Mouse (Mus musculus) heart, embryonic 13.5 days (tissue): Measurements from ENCODE around the gene Isoc2a. TPM values are rescaled to one million over a fixed set of nuclear protein-coding genes. Genes with fewer than 3 reads are reported as not detected.

Experiments
- ATAC-seq: fragments of 200-750 bp; cut with Nextera tagmentation; 2 replicates; pipeline ENCODE4 v1.8.0; 2017; ENCODE audit warnings: moderate TSS enrichment; ENCODE audit not compliant: insufficient number of reproducible peaks, low FRiP score, low TSS enrichment; ENCODE audit errors: extremely low read depth
- H3K27ac ChIP-seq: fragments of 300-500 bp; sonication (generic); replicated peaks from 2 replicates; pipeline ENCODE4 v1.5.1; 2015; ENCODE audit warnings: moderate library complexity, mild to moderate bottlenecking, inconsistent platforms
- H3K27me3 ChIP-seq: fragments of 300-500 bp; sonication (generic); replicated peaks from 2 replicates; pipeline ENCODE4 v1.6.1; 2015; ENCODE audit warnings: mild to moderate bottlenecking, inconsistent platforms
- H3K36me3 ChIP-seq: fragments of 300-500 bp; sonication (generic); 2 replicates; pipeline ENCODE4 v1.6.1; 2015; ENCODE audit warnings: mild to moderate bottlenecking, inconsistent platforms
- H3K4me1 ChIP-seq: fragments of 300-500 bp; sonication (generic); 2 replicates; pipeline ENCODE4 v1.6.1; 2015; ENCODE audit warnings: inconsistent platforms
- H3K4me2 ChIP-seq: fragments of 300-500 bp; sonication (generic); 2 replicates; pipeline ENCODE4 v1.6.1; 2015; ENCODE audit warnings: inconsistent platforms, mild to moderate bottlenecking, moderate library complexity
- H3K4me3 ChIP-seq: fragments of 300-500 bp; sonication (generic); 2 replicates; pipeline ENCODE4 v1.5.1; 2015; ENCODE audit warnings: moderate library complexity, mild to moderate bottlenecking, inconsistent platforms
- H3K9ac ChIP-seq: fragments of 300-500 bp; sonication (generic); 2 replicates; pipeline ENCODE4 v1.6.1; 2015; ENCODE audit warnings: inconsistent platforms, mild to moderate bottlenecking, moderate library complexity
- H3K9me3 ChIP-seq: fragments of 300-500 bp; sonication (generic); 2 replicates; pipeline ENCODE4 v1.6.1; 2016; ENCODE audit warnings: inconsistent platforms
- WGBS: fragments of 180-500 bp; shearing (Covaris S2); methylation state at CpG from one replicate; pipeline ENCODE4 v1.1.7; 2015; ENCODE audit warnings: mixed read lengths; 5-methylcytosine and 5-hydroxymethylcytosine counted together
- polyA plus RNA-seq: library from polyadenylated mRNA; unstranded; fragments of >200 nt; fragmentation: Nextera tagmentation; extraction: Ambion mirVana; gene quantifications from 2 replicates; pipeline ENCODE4 v1.2.1, GENCODE M21; 2015

The Isoc2a gene
- polyA plus RNA-seq, 1 experiment from 2014 or later, result 1.4 TPM

DNA sequence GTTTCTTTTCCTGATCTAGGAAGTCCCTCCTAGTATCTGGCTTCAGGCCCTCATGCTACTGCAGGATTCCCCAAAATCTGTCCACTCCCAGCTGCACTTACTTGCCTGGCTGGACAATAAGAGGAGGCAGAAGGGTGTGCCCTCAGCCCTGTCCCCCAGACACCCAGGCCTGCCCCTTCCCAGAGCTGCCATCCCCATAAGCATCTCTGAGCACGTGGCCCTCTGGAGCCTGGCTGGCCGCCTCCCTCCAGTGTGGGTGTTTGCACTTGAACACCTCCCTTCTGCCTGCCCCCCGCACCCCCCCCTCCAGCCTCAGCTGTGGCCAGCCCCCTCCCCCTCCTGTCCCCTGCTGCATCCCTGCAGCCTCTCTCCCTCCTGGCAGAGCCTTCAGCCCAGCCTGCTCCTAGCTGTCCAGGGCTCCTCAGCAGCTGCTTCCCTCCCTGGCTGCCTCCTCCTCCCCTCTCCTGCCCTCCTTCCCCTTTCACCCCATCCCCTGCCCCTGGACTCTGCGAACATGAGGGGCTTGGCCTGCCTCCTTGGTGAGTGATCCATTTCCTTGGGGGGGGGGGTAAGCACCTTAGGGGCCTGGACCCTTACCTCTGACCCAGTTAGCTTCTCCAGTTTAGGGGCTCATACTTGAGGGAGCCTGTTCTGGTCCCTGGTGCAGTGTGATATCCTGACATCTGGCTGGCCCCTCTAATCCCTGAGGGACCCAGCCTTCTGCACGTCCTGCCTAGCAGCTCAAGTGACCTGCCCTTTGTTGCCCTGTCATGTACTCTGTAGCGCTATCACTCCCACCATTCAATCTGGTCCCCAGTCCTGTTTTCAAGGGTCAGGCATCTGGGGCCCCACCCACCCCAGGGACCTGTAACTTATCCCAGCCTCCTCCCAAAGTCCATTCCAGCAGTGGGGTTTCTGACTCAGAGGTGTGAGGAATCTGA, 48.8 kb downstream of the Isoc2a start, which contains the start of gene Ssc5d:
Gene Ssc5d, plus strand, starts transcription at position 345 of the 941 bp plus-strand sequence.
- no peaks in the 10 kb centered on the region for H3K9me3 ChIP-seq
- peak; percentile 4; the same call in 1 of the 2 replicates for ATAC-seq
- H3K27ac ChIP-seq, result peak within 1 kb of the TSS; percentile 88
- H3K4me2 ChIP-seq, result peak within 1 kb of the TSS; percentile 88
- H3K4me1 ChIP-seq, result peaks cover 64% of the 10 kb centered on the region
- peaks cover 4% of the 10 kb centered on the region; the same call in 1 of the 2 replicates for H3K27me3 ChIP-seq
- 10% methylated on average over 6 of the region's 6 CpGs for WGBS
- H3K9ac ChIP-seq, result peak within 1 kb of the TSS; percentile 80; the same call in 1 of the 2 replicates
- peaks cover 5% of the 10 kb centered on the region for H3K36me3 ChIP-seq
- H3K4me3 ChIP-seq, result no peak within 1 kb of the TSS

DNA sequence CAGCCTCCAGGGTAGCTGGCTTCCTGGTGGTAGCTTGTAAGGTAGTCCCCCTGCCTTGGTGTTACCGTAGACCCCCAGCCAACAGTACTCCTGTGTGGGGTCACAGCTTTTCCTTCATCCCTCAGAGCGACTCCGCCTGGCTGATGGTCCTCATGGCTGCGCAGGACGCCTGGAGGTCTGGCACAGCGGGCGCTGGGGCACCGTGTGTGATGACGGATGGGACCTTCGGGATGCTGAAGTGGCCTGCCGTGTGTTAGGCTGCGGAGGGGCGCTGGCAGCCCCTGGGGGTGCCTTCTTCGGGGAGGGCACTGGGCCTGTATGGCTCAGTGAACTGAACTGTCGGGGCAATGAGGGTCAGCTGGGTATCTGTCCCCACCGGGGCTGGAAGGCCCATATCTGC, 49.9 kb downstream of the Isoc2a start:
- Histone ChIP-seq H3K9me3 (no peaks in the 10 kb centered on the region), H3K4me2 (no peak overlapping the region), H3K9ac (peak overlapping the region; percentile 80; the same call in 1 of the 2 replicates), H3K27ac (no peak overlapping the region), H3K27me3 (peaks cover 4% of the 10 kb centered on the region; the same call in 1 of the 2 replicates), H3K4me1 (peaks cover 53% of the 10 kb centered on the region), H3K36me3 (no peaks in the 10 kb centered on the region), H3K4me3 (no peak overlapping the region)
- no peak for ATAC-seq
- WGBS, result 70% methylated on average over 16 of the region's 16 CpGs

DNA sequence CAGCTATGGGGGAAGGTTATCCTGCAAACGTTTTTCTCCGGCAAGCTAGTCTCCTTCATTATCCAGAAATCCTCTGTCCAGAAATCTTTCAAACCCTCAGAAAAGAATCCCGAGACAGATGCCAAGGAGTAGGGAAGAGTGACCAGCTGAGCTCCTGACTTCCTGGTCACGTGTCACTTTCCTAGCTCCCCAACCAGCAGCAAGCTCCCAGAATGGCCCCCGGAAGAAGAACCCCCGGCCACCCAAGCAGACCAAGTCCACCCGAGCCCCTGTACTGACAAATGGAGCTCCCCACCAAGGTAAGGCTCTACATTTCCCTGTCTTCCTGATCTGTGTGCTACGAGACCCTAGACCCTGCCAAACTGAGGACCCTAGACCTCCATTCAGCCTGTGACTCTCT, 50.8 kb downstream of the Isoc2a start:
- 60% methylated on average over 8 of the region's 8 CpGs for WGBS
- H3K27ac ChIP-seq, result no peak overlapping the region
- no peak overlapping the region for H3K4me3 ChIP-seq
- H3K9ac ChIP-seq, result no peak overlapping the region
- no peaks in the 10 kb centered on the region for H3K36me3 ChIP-seq
- no peak overlapping the region for H3K4me2 ChIP-seq
- H3K4me1 ChIP-seq, result peaks cover 44% of the 10 kb centered on the region
- H3K27me3 ChIP-seq, result peaks cover 4% of the 10 kb centered on the region; the same call in 1 of the 2 replicates
- ATAC-seq, result no peak
- no peaks in the 10 kb centered on the region for H3K9me3 ChIP-seq

DNA sequence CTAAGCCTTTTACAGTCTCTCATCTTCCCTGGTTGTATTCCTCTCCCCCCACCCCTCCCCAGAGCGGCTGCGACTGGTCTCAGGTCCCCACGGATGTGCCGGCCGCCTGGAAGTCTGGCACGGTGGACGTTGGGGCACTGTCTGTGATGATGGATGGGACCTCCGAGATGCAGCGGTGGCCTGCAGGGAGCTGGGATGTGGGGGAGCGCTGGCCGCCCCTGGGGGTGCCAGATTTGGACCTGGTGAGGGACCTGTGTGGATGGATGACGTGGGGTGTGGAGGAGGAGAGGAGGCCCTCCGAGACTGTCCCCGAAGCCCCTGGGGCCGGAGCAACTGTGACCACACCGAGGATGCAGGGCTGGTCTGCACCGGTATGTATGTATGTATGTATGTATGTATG, 51.4 kb downstream of the Isoc2a start:
- H3K9me3 ChIP-seq, result no peaks in the 10 kb centered on the region
- H3K4me2 ChIP-seq, result no peak overlapping the region
- WGBS, result 73% methylated on average over 17 of the region's 17 CpGs
- H3K36me3 ChIP-seq, result no peaks in the 10 kb centered on the region
- no peak overlapping the region for H3K27ac ChIP-seq
- no peak overlapping the region for H3K4me3 ChIP-seq
- no peak overlapping the region for H3K9ac ChIP-seq
- H3K27me3 ChIP-seq, result peaks cover 4% of the 10 kb centered on the region; the same call in 1 of the 2 replicates
- no peak for ATAC-seq
- peaks cover 38% of the 10 kb centered on the region for H3K4me1 ChIP-seq

DNA sequence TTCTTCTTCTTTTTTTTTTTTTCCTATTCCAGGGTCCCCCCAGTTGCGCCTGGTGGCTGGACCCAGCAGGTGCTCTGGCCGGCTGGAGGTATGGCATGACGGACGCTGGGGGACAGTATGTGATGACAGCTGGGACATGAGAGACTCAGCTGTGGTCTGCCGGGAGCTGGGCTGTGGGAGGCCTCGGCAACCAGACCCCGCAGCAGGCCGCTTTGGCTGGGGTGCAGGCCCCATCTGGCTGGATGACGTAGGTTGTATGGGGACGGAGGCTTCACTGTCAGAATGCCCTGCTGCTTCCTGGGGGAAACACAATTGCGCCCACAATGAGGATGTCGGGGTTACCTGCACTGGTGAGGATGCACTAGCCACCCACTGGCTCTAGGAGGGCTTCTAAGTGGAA, 56.1 kb downstream of the Isoc2a start:
- WGBS, result 62% methylated on average over 12 of the region's 12 CpGs

DNA sequence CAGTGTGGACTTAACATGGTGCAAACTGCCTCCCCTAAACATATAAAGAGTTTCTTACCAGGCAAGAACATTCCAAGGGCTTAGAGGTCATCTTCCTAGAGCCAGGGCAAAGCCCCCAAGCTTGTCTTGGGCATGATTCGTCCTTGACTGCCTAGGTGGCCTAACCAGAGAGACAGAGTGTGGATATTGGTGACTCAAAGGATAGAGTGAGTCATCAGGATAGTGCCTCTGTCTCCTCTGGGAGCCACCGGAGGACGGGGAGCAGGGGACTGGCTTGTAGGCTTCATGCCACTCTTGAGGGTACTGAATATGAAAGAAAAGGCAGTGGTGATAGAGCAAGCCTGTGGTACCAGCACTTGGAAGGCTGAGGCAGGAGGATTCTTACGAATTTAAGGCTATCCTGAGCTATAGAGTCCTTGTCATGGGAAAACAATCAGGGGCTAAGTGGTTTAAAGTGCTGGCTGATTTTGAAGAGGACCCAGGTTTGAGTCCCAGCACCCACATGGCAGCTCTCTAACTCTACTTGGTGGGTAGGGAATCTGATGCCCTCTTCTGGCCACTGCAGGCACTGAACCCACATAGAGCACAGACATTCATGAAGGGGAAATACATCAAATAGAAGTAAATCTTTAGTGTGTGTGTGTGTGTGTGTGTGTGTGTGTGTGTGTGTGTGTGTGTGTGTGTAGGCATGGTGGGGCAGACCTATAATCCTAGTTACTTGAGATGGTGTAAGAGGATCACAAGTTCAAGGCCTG, 57.4 kb downstream of the Isoc2a start:
- Histone ChIP-seq H3K4me2 (no peak overlapping the region), H3K9me3 (no peaks in the 10 kb centered on the region), H3K36me3 (no peaks in the 10 kb centered on the region), H3K27me3 (no peaks in the 10 kb centered on the region; the same call in 1 of the 2 replicates), H3K27ac (no peak overlapping the region), H3K4me1 (no peaks in the 10 kb centered on the region), H3K4me3 (no peak overlapping the region), H3K9ac (no peak overlapping the region)
- ATAC-seq, result no peak
- 60% methylated on average over 4 of the region's 4 CpGs for WGBS

More for the DNA sequence above, 56.1 kb downstream of the Isoc2a start:
- Histone ChIP-seq H3K27ac (no peak overlapping the region), H3K27me3 (no peaks in the 10 kb centered on the region), H3K4me1 (no peaks in the 10 kb centered on the region), H3K4me2 (no peak overlapping the region), H3K9ac (no peak overlapping the region), H3K36me3 (no peaks in the 10 kb centered on the region), H3K4me3 (no peak overlapping the region), H3K9me3 (no peaks in the 10 kb centered on the region)
- no peak for ATAC-seq

DNA sequence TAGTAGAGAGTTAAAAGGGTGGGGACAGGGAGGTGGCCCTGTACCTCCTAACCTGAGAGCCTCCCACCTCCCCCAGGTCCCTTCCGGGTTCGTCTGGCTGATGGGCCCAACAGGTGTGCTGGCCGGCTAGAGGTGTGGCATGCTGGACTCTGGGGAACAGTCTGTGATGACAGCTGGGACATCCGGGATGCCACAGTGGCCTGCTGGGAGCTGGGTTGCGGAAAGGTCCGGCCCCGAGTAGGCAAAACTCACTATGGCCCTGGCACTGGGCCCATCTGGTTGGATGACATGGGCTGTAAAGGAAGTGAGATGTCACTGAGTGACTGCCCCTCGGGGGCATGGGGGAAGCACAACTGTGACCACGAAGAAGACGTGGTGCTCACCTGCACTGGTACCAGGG, 59.9 kb downstream of the Isoc2a start:
- Histone ChIP-seq H3K4me3 (no peak overlapping the region), H3K9ac (no peak overlapping the region), H3K27ac (no peak overlapping the region), H3K36me3 (no peaks in the 10 kb centered on the region), H3K4me2 (no peak overlapping the region), H3K27me3 (no peaks in the 10 kb centered on the region; the same call in 1 of the 2 replicates), H3K9me3 (no peaks in the 10 kb centered on the region), H3K4me1 (no peaks in the 10 kb centered on the region)
- WGBS, result 74% methylated on average over 10 of the region's 10 CpGs
- ATAC-seq, result no peak

DNA sequence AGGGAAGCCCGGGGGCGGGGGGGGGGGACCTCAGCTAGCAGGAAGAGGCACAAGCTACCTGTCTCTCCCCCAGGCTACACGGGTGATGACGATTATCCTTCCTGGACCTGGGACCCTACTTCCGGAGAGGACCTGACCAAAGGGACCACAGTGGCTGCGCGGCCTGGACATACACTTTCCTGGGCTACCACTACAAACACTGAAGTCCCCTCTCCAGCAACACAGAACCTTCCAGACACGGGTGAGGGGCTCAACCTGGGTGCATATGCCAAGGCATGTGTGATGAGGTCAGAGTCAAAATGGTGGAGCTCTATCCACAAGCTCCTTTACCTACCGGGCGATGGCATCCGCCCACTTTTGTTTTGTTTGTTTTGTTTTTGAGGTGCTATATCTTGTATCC, 60.4 kb downstream of the Isoc2a start:
- no peak overlapping the region for H3K4me2 ChIP-seq
- H3K4me1 ChIP-seq, result no peaks in the 10 kb centered on the region
- no peak overlapping the region for H3K27ac ChIP-seq
- peaks cover under 1% of the 10 kb centered on the region; the same call in 1 of the 2 replicates for H3K27me3 ChIP-seq
- 79% methylated on average over 10 of the region's 11 CpGs for WGBS
- no peak for ATAC-seq
- H3K36me3 ChIP-seq, result no peaks in the 10 kb centered on the region
- H3K9ac ChIP-seq, result no peak overlapping the region
- no peaks in the 10 kb centered on the region for H3K9me3 ChIP-seq
- no peak overlapping the region for H3K4me3 ChIP-seq

DNA sequence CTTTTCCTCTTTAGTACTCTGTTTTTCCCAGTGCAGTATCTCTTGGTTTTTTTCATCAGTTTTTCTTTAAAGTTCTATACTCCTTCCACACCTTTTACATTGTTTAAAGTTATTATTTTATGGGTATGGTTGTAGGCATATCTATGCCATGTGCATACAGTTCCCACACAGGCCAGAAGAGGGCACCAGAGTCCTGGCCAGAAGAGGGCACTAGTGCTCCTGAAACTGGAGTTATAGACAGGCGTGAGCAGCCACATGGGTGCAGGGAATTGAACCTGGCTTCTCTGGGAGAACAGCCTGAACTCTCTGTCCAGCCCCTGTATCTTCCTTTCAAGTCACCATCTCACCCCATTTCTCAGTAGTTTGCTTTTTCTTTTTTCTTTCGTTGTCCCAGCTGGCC, 61.5 kb downstream of the Isoc2a start:
- 35% methylated on average over 2 of the region's 2 CpGs for WGBS
- Histone ChIP-seq H3K4me2 (no peak overlapping the region), H3K4me1 (0 out of 2 replicates have a peak, but pooled peaks cover 2% of the 10 kb centered on the region), H3K9me3 (no peaks in the 10 kb centered on the region), H3K36me3 (no peaks in the 10 kb centered on the region), H3K9ac (no peak overlapping the region), H3K27ac (no peak overlapping the region), H3K4me3 (no peak overlapping the region), H3K27me3 (peaks cover 6% of the 10 kb centered on the region; the same call in 1 of the 2 replicates)
- no peak for ATAC-seq

DNA sequence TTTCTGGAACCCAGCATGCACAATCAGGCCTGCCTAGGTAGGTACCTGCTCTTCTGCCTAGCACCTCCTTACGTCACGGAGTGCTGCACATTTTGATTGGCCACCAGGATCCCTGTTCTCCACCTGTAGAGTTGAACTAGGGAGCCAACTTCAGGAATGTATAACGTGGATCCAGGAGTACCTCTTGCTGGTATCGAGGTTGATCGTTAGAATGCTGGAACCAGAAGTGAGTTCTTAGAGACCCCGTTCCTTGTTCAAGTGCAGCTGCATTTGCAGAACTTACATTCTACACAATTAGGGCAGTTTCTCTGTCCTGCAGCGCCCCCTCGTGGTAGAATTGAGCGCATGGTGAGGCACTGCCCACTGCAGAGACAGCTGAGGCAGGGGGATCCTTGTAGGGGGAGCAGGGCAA, 63.1 kb downstream of the Isoc2a start:
- Histone ChIP-seq H3K4me1 (0 out of 2 replicates have a peak, but pooled peaks cover 3% of the 10 kb centered on the region), H3K36me3 (no peaks in the 10 kb centered on the region), H3K27ac (no peak overlapping the region), H3K4me3 (no peak overlapping the region), H3K27me3 (peaks cover 6% of the 10 kb centered on the region; the same call in 1 of the 2 replicates), H3K9ac (no peak overlapping the region), H3K9me3 (no peaks in the 10 kb centered on the region), H3K4me2 (no peak overlapping the region)
- no peak for ATAC-seq
- 18% methylated on average over 9 of the region's 9 CpGs for WGBS

DNA sequence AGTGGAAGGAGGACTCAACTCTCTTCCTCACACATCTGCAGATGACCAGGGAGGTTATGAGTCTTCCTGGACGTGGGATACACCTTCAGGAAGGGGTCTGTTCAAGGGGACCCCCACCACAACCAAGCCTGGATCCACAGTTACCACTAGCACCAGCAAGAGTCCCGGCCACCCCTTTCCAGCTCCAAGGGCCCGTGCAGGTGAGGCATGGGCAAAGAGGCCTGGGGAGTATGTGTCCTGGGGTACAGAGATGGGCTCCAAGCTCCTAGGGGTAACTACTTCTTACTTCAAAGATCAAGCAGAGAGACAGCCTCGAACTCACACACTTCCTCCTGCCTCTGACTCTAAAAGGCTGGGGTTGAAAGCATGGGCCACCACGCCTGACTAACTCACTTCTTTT, 65.7 kb downstream of the Isoc2a start:
- no peak for ATAC-seq
- Histone ChIP-seq H3K9ac (no peak overlapping the region), H3K27ac (no peak overlapping the region), H3K4me2 (no peak overlapping the region), H3K27me3 (peaks cover 9% of the 10 kb centered on the region; the same call in 1 of the 2 replicates), H3K36me3 (no peaks in the 10 kb centered on the region), H3K4me3 (no peak overlapping the region), H3K9me3 (no peaks in the 10 kb centered on the region), H3K4me1 (0 out of 2 replicates have a peak, but pooled peaks cover 3% of the 10 kb centered on the region)
- 44% methylated on average over 5 of the region's 5 CpGs for WGBS
